Mouse (Mus musculus) embryonic facial prominence, embryonic 14.5 days (tissue): Measurements from ENCODE around the gene Cxcl17. TPM values are rescaled to one million over a fixed set of nuclear protein-coding genes. Genes with fewer than 3 reads are reported as not detected.

Source experiments
- ATAC-seq: fragments of 200-750 bp; cut with Nextera tagmentation; 2 replicates; pipeline ENCODE4 v1.8.0; 2017; ENCODE audit warnings: low read depth, moderate number of reproducible peaks, moderate TSS enrichment
- DNase-seq: peaks from one replicate; pipeline ENCODE4 v3.0.0-alpha.2; 2015; ENCODE audit warnings: low spot score
- H3K27ac ChIP-seq: fragments of 300-500 bp; sonication (generic); replicated peaks from 2 replicates; pipeline ENCODE4 v1.5.1; 2014; ENCODE audit warnings: low read depth, mild to moderate bottlenecking, low read length, moderate library complexity
- H3K27me3 ChIP-seq: fragments of 300-500 bp; sonication (generic); replicated peaks from 2 replicates; pipeline ENCODE4 v1.6.1; 2014; ENCODE audit warnings: low read length; ENCODE audit not compliant: control insufficient read depth, insufficient read depth
- H3K36me3 ChIP-seq: fragments of 300-500 bp; sonication (generic); 2 replicates; pipeline ENCODE4 v1.6.1; 2014; ENCODE audit warnings: low read length, mixed read lengths; ENCODE audit not compliant: control insufficient read depth, insufficient read depth
- H3K4me1 ChIP-seq: fragments of 300-500 bp; sonication (generic); 2 replicates; pipeline ENCODE4 v1.6.1; 2014; ENCODE audit warnings: antibody characterized with exemption, low read length; ENCODE audit not compliant: control insufficient read depth, insufficient read depth
- H3K4me2 ChIP-seq: fragments of 300-500 bp; sonication (generic); 2 replicates; pipeline ENCODE4 v1.6.1; 2014; ENCODE audit warnings: low read depth, mild to moderate bottlenecking, low read length, moderate library complexity, mixed read lengths
- H3K4me3 ChIP-seq: fragments of 300-500 bp; sonication (generic); 2 replicates; pipeline ENCODE4 v1.5.1; 2014; ENCODE audit warnings: low read depth, mild to moderate bottlenecking, low read length
- H3K9ac ChIP-seq: fragments of 300-500 bp; sonication (generic); 2 replicates; pipeline ENCODE4 v1.6.1; 2014; ENCODE audit warnings: low read depth, mild to moderate bottlenecking, low read length, moderate library complexity, mixed read lengths
- H3K9me3 ChIP-seq: fragments of 300-500 bp; sonication (generic); 2 replicates; pipeline ENCODE4 v1.6.1; 2016; ENCODE audit warnings: low read length; ENCODE audit not compliant: control insufficient read depth
- WGBS: fragments of 180-500 bp; shearing (Covaris S2); extraction: QIAGEN DNeasy Blood & Tissue Kit; methylation state at CpG from one replicate; pipeline ENCODE4 v1.1.7; 2014; 5-methylcytosine and 5-hydroxymethylcytosine counted together
- polyA plus RNA-seq: library from polyadenylated mRNA; unstranded; fragments of >200 nt; fragmentation: Nextera tagmentation; extraction: Ambion mirVana; gene quantifications from 2 replicates; pipeline ENCODE4 v1.2.1, GENCODE M21; 2014

Gene Cxcl17
- polyA plus RNA-seq, 1 experiment from 2014 or later, result 1.9 TPM

DNA sequence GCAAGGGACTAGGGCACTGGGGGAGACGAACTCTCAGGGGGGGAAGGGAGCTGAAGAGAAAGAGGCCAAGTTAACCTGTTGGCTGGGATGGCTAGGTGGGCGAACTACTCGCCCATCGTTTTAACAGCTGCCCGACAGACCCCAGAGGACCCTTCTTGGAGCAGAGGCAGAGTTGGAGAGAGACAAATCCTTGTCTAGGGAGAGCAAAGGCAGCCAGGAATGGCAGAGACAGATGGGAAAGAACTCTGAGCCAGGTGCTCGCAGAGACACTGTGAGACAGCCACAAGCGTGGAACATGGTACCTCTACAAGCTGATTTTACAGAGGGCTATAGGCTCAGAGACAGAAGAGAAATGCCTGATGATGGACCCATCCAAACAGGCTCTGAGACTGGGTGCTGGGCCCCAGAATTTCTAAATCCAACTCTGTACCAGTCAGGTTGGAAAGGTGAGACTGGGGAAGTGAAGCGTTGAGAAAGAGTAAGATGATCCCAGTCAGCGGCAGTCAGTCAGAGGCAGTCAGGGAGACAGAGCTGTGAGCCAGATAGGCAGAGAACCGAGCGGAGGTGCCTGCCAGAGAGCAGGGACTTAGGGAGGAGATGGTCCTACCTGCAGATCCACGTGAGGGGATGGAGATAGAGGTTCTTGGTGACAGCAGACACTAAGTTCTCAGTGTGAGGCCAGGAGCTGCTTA lies 43.5 kb downstream of the Cxcl17 start, which contains the start of gene Cnfn:
Gene Cnfn, minus strand, starts transcription at position 667 of the 692 bp plus-strand sequence.
- Histone ChIP-seq H3K4me1 (peaks cover 13% of the 10 kb centered on the region; the same call in 1 of the 2 replicates), H3K9me3 (no peaks in the 10 kb centered on the region), H3K4me3 (no peak within 1 kb of the TSS), H3K36me3 (peaks cover 3% of the 10 kb centered on the region; the same call in 1 of the 2 replicates), H3K27ac (no peak within 1 kb of the TSS), H3K27me3 (peaks cover 33% of the 10 kb centered on the region), H3K9ac (no peak within 1 kb of the TSS), H3K4me2 (no peak within 1 kb of the TSS)
- 49% methylated on average over 12 of the region's 12 CpGs for WGBS
- no peak for DNase-seq
- no peak for ATAC-seq

DNA sequence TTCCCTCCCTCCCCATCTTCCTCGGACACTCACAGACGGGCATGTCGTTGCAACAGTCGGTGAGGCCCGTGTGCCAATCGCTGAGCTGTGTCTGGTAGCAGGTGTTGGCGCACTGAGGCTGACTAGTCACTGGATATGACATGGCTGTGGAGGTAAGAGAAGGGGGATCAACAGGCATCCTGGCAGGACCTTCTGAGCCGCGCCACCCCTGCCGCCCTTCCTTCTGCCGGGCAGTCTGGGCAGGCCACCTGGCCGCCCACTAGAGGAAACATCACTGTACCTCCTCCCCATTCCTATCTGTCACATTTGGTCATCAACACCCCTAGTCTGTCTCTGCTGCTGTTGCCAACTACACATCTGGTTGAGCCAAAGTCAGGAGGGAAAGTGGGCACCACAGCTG lies 44.4 kb downstream of the Cxcl17 start:
- H3K4me3 ChIP-seq, result no peak overlapping the region
- ATAC-seq, result no peak
- no peak overlapping the region for H3K27ac ChIP-seq
- H3K4me2 ChIP-seq, result no peak overlapping the region; the same call in 1 of the 2 replicates
- H3K9ac ChIP-seq, result no peak overlapping the region
- peaks cover 11% of the 10 kb centered on the region for H3K36me3 ChIP-seq
- H3K9me3 ChIP-seq, result no peaks in the 10 kb centered on the region
- peaks cover 13% of the 10 kb centered on the region; the same call in 1 of the 2 replicates for H3K4me1 ChIP-seq
- H3K27me3 ChIP-seq, result peaks cover 33% of the 10 kb centered on the region
- no peak for DNase-seq
- 20% methylated on average over 12 of the region's 12 CpGs for WGBS

DNA sequence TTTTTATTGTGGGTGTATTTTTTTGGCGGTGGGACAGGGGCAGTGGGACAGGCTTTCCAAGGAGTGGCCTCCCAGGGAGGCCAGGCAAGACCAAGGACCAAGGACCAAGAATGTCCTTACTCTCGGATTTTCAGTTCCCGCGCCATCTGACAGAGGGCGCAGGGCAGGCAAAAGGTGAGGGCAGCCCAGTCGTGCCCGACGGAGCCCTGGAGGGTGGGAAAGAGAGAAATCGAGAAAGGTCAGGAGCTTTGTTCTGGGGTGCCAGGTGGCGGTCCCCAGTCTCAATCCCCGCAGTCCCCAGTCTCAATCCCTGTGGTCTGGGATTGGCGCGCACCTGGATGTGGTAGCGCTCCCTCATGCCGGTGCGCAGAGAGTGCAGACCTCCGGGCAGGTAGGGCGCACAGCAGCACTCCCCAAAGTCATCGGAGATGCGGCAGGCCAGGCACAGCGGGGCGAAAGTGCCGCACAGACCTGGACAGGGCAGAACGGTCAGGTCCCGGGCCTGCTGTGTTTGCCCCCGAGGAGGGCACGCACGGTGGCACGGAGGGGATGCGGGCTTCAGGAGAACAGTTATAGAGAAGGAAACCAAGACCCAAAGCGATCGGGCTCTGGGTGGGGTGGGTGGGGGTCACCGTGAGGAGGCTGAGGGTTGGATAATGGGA lies 44.9 kb downstream of the Cxcl17 start:
- DNase-seq, result no peak
- 1% methylated on average over 31 of the region's 33 CpGs for WGBS
- 0 out of 2 replicates have a peak, but pooled peaks have one; percentile 23 for ATAC-seq
- H3K9me3 ChIP-seq, result no peaks in the 10 kb centered on the region
- peak overlapping the region; percentile 19; the same call in 1 of the 2 replicates for H3K9ac ChIP-seq
- H3K4me2 ChIP-seq, result peak overlapping the region; percentile 26
- H3K27me3 ChIP-seq, result peaks cover 33% of the 10 kb centered on the region
- peaks cover 17% of the 10 kb centered on the region for H3K36me3 ChIP-seq
- peak overlapping the region; percentile 13; the same call in 1 of the 2 replicates for H3K4me3 ChIP-seq
- H3K4me1 ChIP-seq, result peaks cover 13% of the 10 kb centered on the region; the same call in 1 of the 2 replicates
- no peak overlapping the region for H3K27ac ChIP-seq

DNA sequence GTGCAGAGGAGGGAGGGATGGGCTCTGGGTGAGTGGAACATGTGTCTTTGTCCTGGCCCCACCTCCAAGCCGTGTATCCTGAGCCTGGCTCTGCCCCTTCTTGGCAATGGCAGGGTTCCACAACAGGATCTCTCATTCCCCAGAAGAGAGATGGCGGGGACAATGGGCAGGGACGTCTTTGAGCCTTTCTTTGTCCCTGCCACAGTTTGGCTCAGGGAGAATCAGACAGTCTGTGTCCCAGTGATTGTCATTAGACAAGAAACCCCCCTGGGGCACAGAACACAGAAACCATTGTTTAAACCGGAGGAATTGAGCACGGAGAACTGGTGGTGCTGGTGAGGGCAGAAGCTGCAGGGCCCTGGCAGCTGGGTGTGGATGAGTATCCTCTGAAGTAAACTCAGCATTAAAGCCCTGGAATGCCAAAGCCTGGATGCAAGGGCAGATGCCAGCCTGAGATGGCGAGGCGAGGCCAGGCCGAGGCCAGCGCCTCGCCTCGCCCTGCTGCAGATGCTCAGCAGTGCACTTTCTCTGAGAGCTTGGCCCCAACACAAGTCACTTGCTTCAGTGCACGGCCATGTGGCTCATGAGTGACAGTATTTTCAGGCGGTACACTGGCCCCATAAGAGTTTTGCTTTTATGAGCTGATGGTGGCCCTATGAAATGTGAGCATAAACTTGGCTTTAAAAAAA lies 46.6 kb downstream of the Cxcl17 start:
- ATAC-seq (peak; percentile 28; the same call in 1 of the 2 replicates), DNase-seq (peak; percentile 59)
- Histone ChIP-seq H3K27ac (0 out of 2 replicates have a peak overlapping the region, but pooled peaks have one; percentile 15), H3K9me3 (no peaks in the 10 kb centered on the region), H3K4me2 (0 out of 2 replicates have a peak overlapping the region, but pooled peaks have one; percentile 8), H3K4me1 (peaks cover 13% of the 10 kb centered on the region; the same call in 1 of the 2 replicates), H3K4me3 (no peak overlapping the region), H3K36me3 (peaks cover 29% of the 10 kb centered on the region), H3K9ac (0 out of 2 replicates have a peak overlapping the region, but pooled peaks have one; percentile 14), H3K27me3 (peaks cover 33% of the 10 kb centered on the region)
- WGBS, result 16% methylated on average over 13 of the region's 13 CpGs

DNA sequence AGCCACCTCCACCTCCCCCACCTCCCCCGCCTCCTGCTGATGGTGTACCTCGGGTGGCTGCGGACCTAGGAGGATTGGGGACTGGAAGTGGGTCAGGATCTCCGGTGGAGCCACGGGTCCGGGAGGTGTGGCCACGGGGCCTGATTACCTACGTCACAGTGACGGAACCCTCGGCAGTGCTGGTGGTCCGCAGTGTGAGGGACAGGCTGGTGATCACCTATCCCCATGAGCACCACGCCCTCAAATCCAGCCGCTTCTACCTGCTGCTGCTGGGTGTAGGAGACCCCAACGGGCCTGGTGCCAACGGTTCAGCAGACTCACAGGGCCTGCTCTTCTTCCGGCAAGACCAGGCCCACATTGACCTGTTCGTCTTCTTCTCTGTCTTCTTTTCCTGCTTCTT lies 49.1 kb downstream of the Cxcl17 start:
- no peak for ATAC-seq

DNA sequence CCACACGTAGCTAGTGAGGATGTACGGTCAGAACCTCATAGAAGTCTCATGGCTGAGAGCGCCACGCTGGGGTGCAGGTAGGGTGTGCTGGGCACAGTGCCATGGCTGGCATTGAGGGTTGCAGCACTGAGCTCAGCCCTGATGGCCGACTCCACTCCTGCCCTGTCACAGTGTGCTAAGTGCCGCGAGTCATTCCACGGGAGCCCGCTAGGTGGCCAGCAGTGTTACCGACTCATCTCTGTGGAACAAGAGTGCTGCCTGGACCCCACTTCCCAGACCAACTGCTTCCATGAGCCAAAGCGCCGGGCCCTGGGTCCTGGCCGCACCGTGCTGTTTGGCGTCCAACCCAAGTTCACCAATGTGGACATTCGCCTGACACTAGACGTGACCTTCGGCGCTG lies 49.5 kb downstream of the Cxcl17 start:
- H3K4me3 ChIP-seq, result no peak overlapping the region
- no peak overlapping the region for H3K4me2 ChIP-seq
- peaks cover 57% of the 10 kb centered on the region for H3K36me3 ChIP-seq
- H3K27ac ChIP-seq, result no peak overlapping the region
- no peak for DNase-seq
- ATAC-seq, result no peak
- no peak overlapping the region for H3K9ac ChIP-seq
- peaks cover 18% of the 10 kb centered on the region for H3K27me3 ChIP-seq
- H3K4me1 ChIP-seq, result peaks cover 13% of the 10 kb centered on the region; the same call in 1 of the 2 replicates
- WGBS, result 89% methylated on average over 19 of the region's 19 CpGs
- no peaks in the 10 kb centered on the region for H3K9me3 ChIP-seq

More for the DNA sequence above, 49.1 kb downstream of the Cxcl17 start:
- Histone ChIP-seq H3K4me1 (peaks cover 13% of the 10 kb centered on the region; the same call in 1 of the 2 replicates), H3K9ac (no peak overlapping the region), H3K36me3 (peaks cover 52% of the 10 kb centered on the region), H3K27me3 (peaks cover 23% of the 10 kb centered on the region), H3K4me3 (no peak overlapping the region), H3K4me2 (no peak overlapping the region), H3K27ac (no peak overlapping the region), H3K9me3 (no peaks in the 10 kb centered on the region)
- WGBS, result 90% methylated on average over 17 of the region's 17 CpGs
- no peak for DNase-seq

DNA sequence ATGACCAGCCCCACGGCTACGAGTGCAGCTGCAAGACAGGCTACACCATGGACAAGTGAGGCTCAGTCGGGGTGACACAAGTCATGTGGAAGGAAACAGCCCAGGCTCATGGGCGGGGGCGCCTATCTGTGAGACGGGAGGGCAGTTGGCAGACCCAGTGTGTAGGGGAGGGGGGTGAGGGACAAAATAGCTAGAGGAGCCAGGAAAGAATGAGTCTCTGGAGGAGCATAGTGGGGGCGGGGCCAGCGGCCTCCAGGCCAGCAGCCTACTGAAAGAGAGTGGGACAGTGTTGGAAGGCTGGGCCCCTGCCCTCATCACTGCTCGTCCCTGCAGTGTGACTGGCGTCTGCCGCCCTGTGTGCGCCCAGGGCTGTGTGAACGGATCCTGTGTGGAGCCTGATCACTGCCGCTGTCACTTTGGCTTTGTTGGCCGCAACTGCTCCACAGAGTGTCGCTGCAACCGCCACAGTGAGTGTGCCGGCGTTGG lies 53.9 kb downstream of the Cxcl17 start:
- DNase-seq (peak; percentile 19), ATAC-seq (peak; percentile 75; the same call in 1 of the 2 replicates)
- H3K27ac ChIP-seq, result no peak overlapping the region
- H3K4me3 ChIP-seq, result no peak overlapping the region
- H3K9ac ChIP-seq, result no peak overlapping the region
- no peaks in the 10 kb centered on the region for H3K9me3 ChIP-seq
- H3K36me3 ChIP-seq, result peaks cover 92% of the 10 kb centered on the region
- no peaks in the 10 kb centered on the region for H3K4me1 ChIP-seq
- H3K27me3 ChIP-seq, result no peaks in the 10 kb centered on the region
- no peak overlapping the region for H3K4me2 ChIP-seq
- 65% methylated on average over 19 of the region's 19 CpGs for WGBS
